Mouse (Mus musculus) neural tube, embryonic 14.5 days (tissue): ENCODE data around the gene Gm17654. TPM values are rescaled to one million over a fixed set of nuclear protein-coding genes. Genes with fewer than 3 reads are reported as not detected.
"Not testable (repeated sequence)": the region's sequence is repeated elsewhere in the genome, so short reads cannot be mapped to it uniquely, and the experiment has no call there.

Experiments
- ATAC-seq: fragments of 200-750 bp; cut with Nextera tagmentation; 2 replicates; pipeline ENCODE4 v1.8.0; 2017; ENCODE audit warnings: low read depth, mild to moderate bottlenecking, moderate TSS enrichment, moderate library complexity
- H3K27ac ChIP-seq: fragments of 300-500 bp; sonication (generic); 2 replicates; pipeline ENCODE4 v1.5.1; 2014; ENCODE audit warnings: low read depth, mild to moderate bottlenecking, control low read depth, low read length, moderate library complexity, mixed read lengths
- H3K27me3 ChIP-seq: fragments of 300-500 bp; sonication (generic); 2 replicates; pipeline ENCODE4 v1.6.1; 2014; ENCODE audit warnings: low read length; ENCODE audit not compliant: control insufficient read depth, insufficient read depth
- H3K36me3 ChIP-seq: fragments of 300-500 bp; sonication (generic); 2 replicates; pipeline ENCODE4 v1.6.1; 2014; ENCODE audit warnings: low read length, mixed read lengths; ENCODE audit not compliant: control insufficient read depth, insufficient read depth
- H3K4me1 ChIP-seq: fragments of 300-500 bp; sonication (generic); 2 replicates; pipeline ENCODE4 v1.6.1; 2014; ENCODE audit warnings: low read length; ENCODE audit not compliant: control insufficient read depth, insufficient read depth
- H3K4me2 ChIP-seq: fragments of 300-500 bp; sonication (generic); 2 replicates; pipeline ENCODE4 v1.6.1; 2014; ENCODE audit warnings: mild to moderate bottlenecking, low read depth, low read length, control low read depth
- H3K4me3 ChIP-seq: fragments of 300-500 bp; sonication (generic); 2 replicates; pipeline ENCODE4 v1.5.1; 2014; ENCODE audit warnings: low read depth, low read length, control low read depth, mixed read lengths
- H3K9ac ChIP-seq: fragments of 300-500 bp; sonication (generic); replicated peaks from 2 replicates; pipeline ENCODE4 v1.6.1; 2014; ENCODE audit warnings: low read depth, mild to moderate bottlenecking, control low read depth, low read length, mixed read lengths
- H3K9me3 ChIP-seq: fragments of 300-500 bp; sonication (generic); 2 replicates; pipeline ENCODE4 v1.6.1; 2016; ENCODE audit warnings: low read length; ENCODE audit not compliant: control insufficient read depth
- WGBS: fragments of 180-500 bp; shearing (Covaris S2); extraction: QIAGEN DNeasy Blood & Tissue Kit; methylation state at CpG from one replicate; pipeline ENCODE4 v1.1.7; 2014; 5-methylcytosine and 5-hydroxymethylcytosine counted together
- polyA plus RNA-seq: library from polyadenylated mRNA; unstranded; fragments of >200 nt; fragmentation: Nextera tagmentation; extraction: Ambion mirVana; gene quantifications from 2 replicates; pipeline ENCODE4 v1.2.1, GENCODE M21; 2014

Gene Gm17654
- polyA plus RNA-seq, 1 experiment from 2014 or later = not detected

GRCm38 (mm10) chr14:43531052-43532010 lies 47.6 kb downstream of the Gm17654 start:
- H3K9ac ChIP-seq, ATAC-seq, H3K4me1 ChIP-seq, H3K27me3 ChIP-seq, H3K4me2 ChIP-seq, H3K4me3 ChIP-seq, H3K9me3 ChIP-seq, H3K27ac ChIP-seq, H3K36me3 ChIP-seq: not testable (repeated sequence)
- 29% methylated on average over 13 of the region's 15 CpGs for whole genome bisulfite sequencing

Other genes starting within 250 kb of the Gm17654 start
- gene 1700001F09Rik, start 231.3 kb downstream of the Gm17654 start, polyA plus RNA-seq = not detected in 2 replicates
- gene Gm8138, start 162.8 kb downstream of the Gm17654 start, polyA plus RNA-seq = not detected in 2 replicates
- gene Gm5799, start 35.6 kb downstream of the Gm17654 start, polyA plus RNA-seq = not detected in 2 replicates
- gene Gm10375, start 28.9 kb upstream of the Gm17654 start, polyA plus RNA-seq = not detected in 2 replicates
- not detected in 2 replicates for gene Gm8165, start 98.1 kb upstream of the Gm17654 start, polyA plus RNA-seq
- 0.50 and 1.1 TPM in 2 replicates for gene Gm7324, start 118.7 kb upstream of the Gm17654 start, polyA plus RNA-seq
- gene Gm16506, start 148.3 kb upstream of the Gm17654 start, polyA plus RNA-seq = not detected in 2 replicates
- gene Gm6526, start 168.7 kb upstream of the Gm17654 start, polyA plus RNA-seq = not detected in 2 replicates
- gene Gm8180, start 205.6 kb upstream of the Gm17654 start, polyA plus RNA-seq = not detected in 2 replicates